Mouse (Mus musculus): ENCODE measurements at regions not wholly inside any gene's neighbourhood (a gene's known extent, or its start where the extent isn't known, plus 50 kb on each side); places are given as distances from the start of the nearest gene placed in this dataset.

- no peak overlapping the region for H3K4me3 ChIP-seq
- no peaks in the 10 kb centered on the region for H3K36me3 ChIP-seq (replicated peaks)
- no peak overlapping the region for H3K27ac ChIP-seq (replicated peaks)
- H3K27me3 ChIP-seq (replicated peaks; ENCODE audit: low read depth, poor library complexity, severe bottlenecking) = no peaks in the 10 kb centered on the region
- WGBS = 88% methylated on average over 11 of the region's 11 CpGs
- DNase-seq (ENCODE audit: low spot score) = no peak
- H3K4me1 ChIP-seq = no peaks in the 10 kb centered on the region
- no peaks in the 10 kb centered on the region for H3K9me3 ChIP-seq
Measured at GRCm38 (mm10) chr12:50873390-50874023, 224.6 kb upstream of the Prkd1 start.

GRCm38 (mm10) chr12:50851644-50852043 is 202.7 kb upstream of the Prkd1 start:
- Histone ChIP-seq H3K27ac (replicated peaks) (no peak overlapping the region), H3K4me3 (no peak overlapping the region), H3K4me1 (no peaks in the 10 kb centered on the region), H3K27me3 (replicated peaks; ENCODE audit: low read depth, poor library complexity, severe bottlenecking) (no peaks in the 10 kb centered on the region), H3K36me3 (replicated peaks) (no peaks in the 10 kb centered on the region), H3K9me3 (no peaks in the 10 kb centered on the region)
- DNase-seq (ENCODE audit: low spot score) = no peak
- 84% methylated on average over 3 of the region's 3 CpGs for WGBS

- Histone ChIP-seq H3K4me3 (no peak overlapping the region), H3K36me3 (replicated peaks) (no peaks in the 10 kb centered on the region), H3K9me3 (no peaks in the 10 kb centered on the region), H3K27me3 (replicated peaks; ENCODE audit: low read depth, poor library complexity, severe bottlenecking) (no peaks in the 10 kb centered on the region), H3K4me1 (no peaks in the 10 kb centered on the region), H3K27ac (replicated peaks) (no peak overlapping the region)
- DNase-seq (ENCODE audit: low spot score) = no peak
- WGBS = 82% methylated on average over 3 of the region's 3 CpGs
Measured at GRCm38 (mm10) chr12:50847976-50848375, 199.1 kb upstream of the Prkd1 start.

GRCm38 (mm10) chr12:50842744-50843143 is 193.8 kb upstream of the Prkd1 start:
- Histone ChIP-seq H3K27ac (replicated peaks) (no peak overlapping the region), H3K4me3 (no peak overlapping the region), H3K27me3 (replicated peaks; ENCODE audit: low read depth, poor library complexity, severe bottlenecking) (no peaks in the 10 kb centered on the region), H3K9me3 (no peaks in the 10 kb centered on the region), H3K36me3 (replicated peaks) (no peaks in the 10 kb centered on the region), H3K4me1 (no peaks in the 10 kb centered on the region)
- 93% methylated on average over 6 of the region's 6 CpGs for WGBS
- DNase-seq (ENCODE audit: low spot score) = no peak

GRCm38 (mm10) chr12:50839391-50839790 is 190.5 kb upstream of the Prkd1 start:
- WGBS = 76% methylated on average over 2 of the region's 2 CpGs
- H3K9me3 ChIP-seq = no peaks in the 10 kb centered on the region
- H3K4me1 ChIP-seq = no peaks in the 10 kb centered on the region
- no peak overlapping the region for H3K4me3 ChIP-seq
- no peaks in the 10 kb centered on the region for H3K36me3 ChIP-seq (replicated peaks)
- H3K27ac ChIP-seq (replicated peaks) = no peak overlapping the region
- H3K27me3 ChIP-seq (replicated peaks; ENCODE audit: low read depth, poor library complexity, severe bottlenecking) = no peaks in the 10 kb centered on the region
- DNase-seq (ENCODE audit: low spot score) = no peak

- no peaks in the 10 kb centered on the region for H3K36me3 ChIP-seq (replicated peaks)
- WGBS = 80% methylated on average over 7 of the region's 7 CpGs
- no peak for DNase-seq (ENCODE audit: low spot score)
- no peak overlapping the region for H3K4me3 ChIP-seq
- no peaks in the 10 kb centered on the region for H3K4me1 ChIP-seq
- H3K27ac ChIP-seq (replicated peaks) = no peak overlapping the region
- H3K9me3 ChIP-seq = no peaks in the 10 kb centered on the region
- H3K27me3 ChIP-seq (replicated peaks; ENCODE audit: low read depth, poor library complexity, severe bottlenecking) = no peaks in the 10 kb centered on the region
Measured at GRCm38 (mm10) chr12:50808731-50809281, 159.9 kb upstream of the Prkd1 start.

GRCm38 (mm10) chr12:50804391-50804790 is 155.5 kb upstream of the Prkd1 start:
- DNase-seq (ENCODE audit: low spot score) = no peak
- Histone ChIP-seq H3K4me3 (no peak overlapping the region), H3K27me3 (replicated peaks; ENCODE audit: low read depth, poor library complexity, severe bottlenecking) (no peaks in the 10 kb centered on the region), H3K36me3 (replicated peaks) (no peaks in the 10 kb centered on the region), H3K4me1 (no peaks in the 10 kb centered on the region), H3K9me3 (no peaks in the 10 kb centered on the region), H3K27ac (replicated peaks) (no peak overlapping the region)
- WGBS = 77% methylated on average over 3 of the region's 3 CpGs

GRCm38 (mm10) chr12:50765156-50765940 is 116.5 kb upstream of the Prkd1 start:
- no peaks in the 10 kb centered on the region for H3K36me3 ChIP-seq (replicated peaks)
- peaks cover 6% of the 10 kb centered on the region; the same call in 1 of the 2 replicates for H3K4me1 ChIP-seq
- H3K27me3 ChIP-seq (replicated peaks; ENCODE audit: low read depth, poor library complexity, severe bottlenecking) = no peaks in the 10 kb centered on the region
- DNase-seq (ENCODE audit: low spot score) = no peak
- H3K4me3 ChIP-seq = no peak overlapping the region
- WGBS = 69% methylated on average over 8 of the region's 8 CpGs
- no peaks in the 10 kb centered on the region for H3K9me3 ChIP-seq
- no peak overlapping the region for H3K27ac ChIP-seq (replicated peaks)

- no peak for DNase-seq (ENCODE audit: low spot score)
- Histone ChIP-seq H3K4me1 (peaks cover 6% of the 10 kb centered on the region; the same call in 1 of the 2 replicates), H3K9me3 (no peaks in the 10 kb centered on the region), H3K4me3 (no peak overlapping the region), H3K27me3 (replicated peaks; ENCODE audit: low read depth, poor library complexity, severe bottlenecking) (no peaks in the 10 kb centered on the region), H3K27ac (replicated peaks) (no peak overlapping the region), H3K36me3 (replicated peaks) (no peaks in the 10 kb centered on the region)
- 72% methylated on average over 2 of the region's 2 CpGs for WGBS
Measured at GRCm38 (mm10) chr12:50764457-50764856, 115.6 kb upstream of the Prkd1 start.

GRCm38 (mm10) chr12:50734135-50734534 is 85.2 kb upstream of the Prkd1 start:
- H3K27me3 ChIP-seq (replicated peaks; ENCODE audit: low read depth, poor library complexity, severe bottlenecking) = no peaks in the 10 kb centered on the region
- H3K27ac ChIP-seq (replicated peaks) = no peak overlapping the region
- H3K9me3 ChIP-seq = no peaks in the 10 kb centered on the region
- H3K36me3 ChIP-seq (replicated peaks) = no peaks in the 10 kb centered on the region
- 83% methylated on average over 9 of the region's 9 CpGs for WGBS
- no peak overlapping the region for H3K4me3 ChIP-seq
- H3K4me1 ChIP-seq = no peaks in the 10 kb centered on the region
- DNase-seq (ENCODE audit: low spot score) = no peak

- H3K27me3 ChIP-seq (replicated peaks; ENCODE audit: low read depth, poor library complexity, severe bottlenecking) = no peaks in the 10 kb centered on the region
- no peak overlapping the region for H3K27ac ChIP-seq (replicated peaks)
- 66% methylated on average over 5 of the region's 5 CpGs for WGBS
- no peaks in the 10 kb centered on the region for H3K36me3 ChIP-seq (replicated peaks)
- no peak overlapping the region for H3K4me3 ChIP-seq
- no peaks in the 10 kb centered on the region for H3K4me1 ChIP-seq
- H3K9me3 ChIP-seq = no peaks in the 10 kb centered on the region
- DNase-seq (ENCODE audit: low spot score) = no peak
Measured at GRCm38 (mm10) chr12:50712615-50713014, 63.7 kb upstream of the Prkd1 start.

GRCm38 (mm10) chr12:50709000-50709788 is 60.3 kb upstream of the Prkd1 start:
- 87% methylated on average over 6 of the region's 6 CpGs for WGBS
- Histone ChIP-seq H3K27me3 (replicated peaks; ENCODE audit: low read depth, poor library complexity, severe bottlenecking) (no peaks in the 10 kb centered on the region), H3K36me3 (replicated peaks) (no peaks in the 10 kb centered on the region), H3K9me3 (no peaks in the 10 kb centered on the region), H3K27ac (replicated peaks) (no peak overlapping the region), H3K4me1 (no peaks in the 10 kb centered on the region), H3K4me3 (no peak overlapping the region)
- DNase-seq (ENCODE audit: low spot score) = no peak

Data from embryonic facial prominence, embryonic 10.5 days (tissue).